20 mouse cellular contexts compared by ENCODE assay signal in the genomic region with DNA sequence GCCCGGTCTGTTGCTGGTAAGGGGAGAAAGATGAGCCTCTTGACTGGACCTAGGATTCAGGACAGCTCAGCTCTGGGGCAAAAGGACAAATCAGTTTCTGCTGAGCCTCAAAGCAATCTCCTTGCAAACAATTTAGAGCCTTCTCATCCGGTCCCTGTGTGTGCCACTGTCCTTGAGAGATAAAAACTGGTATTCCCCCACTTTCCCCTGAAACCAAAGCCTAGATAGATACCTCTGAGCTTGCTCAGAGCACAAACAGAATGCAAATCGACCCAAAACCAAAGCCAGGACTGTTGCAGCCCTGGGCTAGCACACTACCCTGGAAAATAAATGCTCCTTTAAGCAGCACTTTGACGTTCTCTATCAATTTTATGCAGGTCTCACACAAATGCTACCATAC. TPM values are rescaled to one million over a fixed set of nuclear protein-coding genes. Genes with fewer than 3 reads are reported as not detected.
DNase-seq lines count a peak whose midpoint lies in the region; ATAC-seq and TF ChIP-seq lines count a peak whose summit lies in the region.
"Had no signal": no experiment of that assay in that cellular context is flagged by ENCODE, and none has a peak within 500 bp of the region (broad histone marks: within the 10 kb centered on the region; RNA-seq: fewer than 3 reads in every experiment).

No protein-coding gene starts in this region.

- no peak for ATAC-seq in forebrain, embryonic 14.5 days
- ATAC-seq in forebrain, embryonic 11.5 days (replicated peaks; ENCODE audit: low FRiP score) = no peak
- no peak for ATAC-seq in kidney, postnatal 0 days (replicated peaks; ENCODE audit: low FRiP score, low read depth)
- ATAC-seq: inflammation-experienced regulatory T-cells, adult 6 months had no signal

- no peaks in the 10 kb centered on the region for H3K9me3 ChIP-seq in forebrain, embryonic 14.5 days (replicated peaks; ENCODE audit: control insufficient read depth, low read length)
- H3K9me3 ChIP-seq in forebrain, embryonic 11.5 days (ENCODE audit: control insufficient read depth, low read length) = no peaks in the 10 kb centered on the region
- H3K9me3 ChIP-seq in kidney, postnatal 0 days (replicated peaks; ENCODE audit: low read length) = no peaks in the 10 kb centered on the region
- H3K9me3 ChIP-seq: hindbrain, embryonic 13.5 days; limb, embryonic 13.5 days; stomach, embryonic 15.5 days had no signal

- H3K27ac ChIP-seq in forebrain, embryonic 14.5 days (ENCODE audit: low read depth, low read length) = no peak overlapping the region
- no peak overlapping the region for H3K27ac ChIP-seq in forebrain, embryonic 11.5 days (ENCODE audit: low read depth, low read length)
- no peak overlapping the region for H3K27ac ChIP-seq in kidney, postnatal 0 days
- H3K27ac ChIP-seq: hindbrain, embryonic 13.5 days; limb, embryonic 13.5 days; stomach, embryonic 15.5 days had no signal

- TF ChIP-seq CTCF in kidney, postnatal 0 days (IDR thresholded peaks at IDR 0.05; ENCODE audit: low read depth) = no peak

- DNase-seq in forebrain, embryonic 14.5 days (ENCODE audit: low spot score) = no peak
- DNase-seq in forebrain, embryonic 11.5 days (ENCODE audit: low spot score) = no peak
- DNase-seq in kidney, postnatal 0 days (ENCODE audit: low spot score) = no peak
- no peak for DNase-seq in kidney, adult 18-20 months
- peak; percentile 71 for DNase-seq in A20 (ENCODE audit: low read depth, low spot score)
- peak; percentile 20 for DNase-seq in adrenal gland, postnatal 10 days
- DNase-seq in left cerebral cortex, adult 11 months (ENCODE audit: low spot score) = no peak
- DNase-seq: cerebellum, postnatal 10 days; heart, adult 11 months; heart, postnatal 10 days; kidney, adult 9 months; kidney, postnatal 4 days; lung, adult 2 months; lung, postnatal 4 days; right cerebral cortex, postnatal 25 days had no signal

- peaks cover 24% of the 10 kb centered on the region for H3K4me1 ChIP-seq in forebrain, embryonic 14.5 days (ENCODE audit: control insufficient read depth, insufficient read depth, low read length)
- peaks cover 5% of the 10 kb centered on the region; the same call in 1 of the 2 replicates for H3K4me1 ChIP-seq in forebrain, embryonic 11.5 days (replicated peaks; ENCODE audit: control insufficient read depth, insufficient read depth, low read length)
- H3K4me1 ChIP-seq in kidney, postnatal 0 days (replicated peaks; ENCODE audit: insufficient read depth, low read length) = peaks cover 24% of the 10 kb centered on the region

- WGBS in forebrain, embryonic 14.5 days = 90% methylated on average over 4 of the region's 4 CpGs
- 90% methylated on average over 4 of the region's 4 CpGs for WGBS in forebrain, embryonic 11.5 days
- WGBS in kidney, postnatal 0 days = 69% methylated on average over 4 of the region's 4 CpGs

- no peaks in the 10 kb centered on the region for H3K27me3 ChIP-seq in forebrain, embryonic 14.5 days (replicated peaks; ENCODE audit: control insufficient read depth, insufficient read depth, low read length)
- no peaks in the 10 kb centered on the region for H3K27me3 ChIP-seq in forebrain, embryonic 11.5 days (ENCODE audit: control insufficient read depth, insufficient read depth, low read length)
- H3K27me3 ChIP-seq in kidney, postnatal 0 days (ENCODE audit: insufficient read depth, low read length) = no peaks in the 10 kb centered on the region
- H3K27me3 ChIP-seq: hindbrain, embryonic 13.5 days; limb, embryonic 13.5 days; stomach, embryonic 15.5 days had no signal

- no peak overlapping the region for H3K4me3 ChIP-seq in forebrain, embryonic 14.5 days (ENCODE audit: low read depth, low read length)
- H3K4me3 ChIP-seq in forebrain, embryonic 11.5 days (ENCODE audit: low read depth, low read length) = no peak overlapping the region
- no peak overlapping the region for H3K4me3 ChIP-seq in kidney, postnatal 0 days (replicated peaks; ENCODE audit: low read depth, low read length)
- H3K4me3 ChIP-seq: hindbrain, embryonic 13.5 days; limb, embryonic 13.5 days; stomach, embryonic 15.5 days had no signal

- H3K4me2 ChIP-seq in forebrain, embryonic 14.5 days (ENCODE audit: low read length) = no peak overlapping the region
- H3K4me2 ChIP-seq in forebrain, embryonic 11.5 days (ENCODE audit: low read depth, low read length, severe bottlenecking) = no peak overlapping the region
- H3K4me2 ChIP-seq in kidney, postnatal 0 days (ENCODE audit: low read length) = no peak overlapping the region
- H3K4me2 ChIP-seq: limb, embryonic 13.5 days; midbrain, embryonic 11.5 days; stomach, embryonic 15.5 days had no signal

- H3K9ac ChIP-seq in forebrain, embryonic 14.5 days (ENCODE audit: low read length) = 0 out of 2 replicates have a peak overlapping the region, but pooled peaks have one; percentile 13
- no peak overlapping the region for H3K9ac ChIP-seq in forebrain, embryonic 11.5 days (ENCODE audit: low read length)
- H3K9ac ChIP-seq in kidney, postnatal 0 days (ENCODE audit: low read depth, low read length) = 0 out of 2 replicates have a peak overlapping the region, but pooled peaks have one; percentile 18
- H3K9ac ChIP-seq: hindbrain, embryonic 13.5 days; limb, embryonic 13.5 days; stomach, embryonic 15.5 days had no signal

- H3K36me3 ChIP-seq in forebrain, embryonic 14.5 days (ENCODE audit: control insufficient read depth, insufficient read depth, low read length) = peaks cover 14% of the 10 kb centered on the region; the same call in 1 of the 2 replicates
- H3K36me3 ChIP-seq in forebrain, embryonic 11.5 days (ENCODE audit: control insufficient read depth, insufficient read depth, low read length) = no peaks in the 10 kb centered on the region
- no peaks in the 10 kb centered on the region for H3K36me3 ChIP-seq in kidney, postnatal 0 days (ENCODE audit: insufficient read depth, low read length)
- H3K36me3 ChIP-seq: stomach, embryonic 15.5 days had no signal

RNA-seq across cellular contexts. Expression of gene Camsap1, which starts 4.1 kb away (rescaled TPM):
- polyA plus RNA-seq in forebrain, embryonic 14.5 days (2014; fragmentation: Nextera tagmentation; extraction: Ambion mirVana) = 30.9 and 61.3 TPM in 2 replicates
- polyA plus RNA-seq in forebrain, embryonic 11.5 days (2014; fragmentation: Nextera tagmentation; extraction: Ambion mirVana) = 55.6 and 58.3 TPM in 2 replicates
- polyA plus RNA-seq in kidney, postnatal 0 days (2015; fragmentation: Nextera tagmentation; extraction: Ambion mirVana) = 9.1 and 14.2 TPM in 2 replicates
- total RNA-seq in adrenal gland, postnatal 10 days (2021) = 10 to 100 TPM; 28.2 to 28.7 TPM

RNA-seq across cellular contexts. Expression of gene Ubac1, which starts 42.5 kb away (rescaled TPM):
- polyA plus RNA-seq in forebrain, embryonic 14.5 days (2014; fragmentation: Nextera tagmentation; extraction: Ambion mirVana) = 107 and 121 TPM in 2 replicates
- polyA plus RNA-seq in forebrain, embryonic 11.5 days (2014; fragmentation: Nextera tagmentation; extraction: Ambion mirVana) = 91.7 and 99.4 TPM in 2 replicates
- 77.2 and 82.3 TPM in 2 replicates for polyA plus RNA-seq in kidney, postnatal 0 days (2015; fragmentation: Nextera tagmentation; extraction: Ambion mirVana)
- total RNA-seq in adrenal gland, postnatal 10 days (2021) = 10 to 100 TPM; 50.5 to 77.3 TPM

Comparison
In these comparisons a context has a peak if more than half of its experiments do, and no peak if none do; other contexts are left out.
1. DNase-seq: peak in A20 (single experiment) and adrenal gland, postnatal 10 days (single experiment); none in forebrain, embryonic 14.5 days (single experiment), forebrain, embryonic 11.5 days (single experiment), kidney, postnatal 0 days (single experiment), kidney, adult 18-20 months (single experiment) and left cerebral cortex, adult 11 months (single experiment).